Mouse (Mus musculus) layer of hippocampus, adult 2 months (tissue): Measurements from ENCODE around the gene Camta1. TPM values are rescaled to one million over a fixed set of nuclear protein-coding genes. Genes with fewer than 3 reads are reported as not detected.
A peak's percentile ranks its signal among the peaks of the same experiment; 100 is the strongest.

Experiments used
- DNase-seq, 2 experiments: peaks; one replicate each; pipeline ENCODE4 v3.0.0; 2022; ENCODE audit warnings: low spot score in 2 of 2
- H3K27ac ChIP-seq: fragments of 200-600 bp; 2 replicates; pipeline ENCODE4 v1.8.1; 2022
- H3K4me3 ChIP-seq: fragments of 200-600 bp; 2 replicates; pipeline ENCODE4 v1.8.1; 2022; ENCODE audit warnings: mild to moderate bottlenecking
- CTCF ChIP-seq: fragments of 200-600 bp; conservative IDR thresholded peaks from 2 replicates; pipeline ENCODE4 v1.8.1; 2022; ENCODE audit warnings: antibody characterized with exemption, mild to moderate bottlenecking, moderate library complexity
- total RNA-seq, 2 experiments: library from RNA; stranded (reverse); gene quantifications; 2 replicates each; pipeline ENCODE4 v1.2.3; 2021

Gene Camta1
- total RNA-seq, 2 experiments from 2014 or later = 275 to 294 TPM

DNA sequence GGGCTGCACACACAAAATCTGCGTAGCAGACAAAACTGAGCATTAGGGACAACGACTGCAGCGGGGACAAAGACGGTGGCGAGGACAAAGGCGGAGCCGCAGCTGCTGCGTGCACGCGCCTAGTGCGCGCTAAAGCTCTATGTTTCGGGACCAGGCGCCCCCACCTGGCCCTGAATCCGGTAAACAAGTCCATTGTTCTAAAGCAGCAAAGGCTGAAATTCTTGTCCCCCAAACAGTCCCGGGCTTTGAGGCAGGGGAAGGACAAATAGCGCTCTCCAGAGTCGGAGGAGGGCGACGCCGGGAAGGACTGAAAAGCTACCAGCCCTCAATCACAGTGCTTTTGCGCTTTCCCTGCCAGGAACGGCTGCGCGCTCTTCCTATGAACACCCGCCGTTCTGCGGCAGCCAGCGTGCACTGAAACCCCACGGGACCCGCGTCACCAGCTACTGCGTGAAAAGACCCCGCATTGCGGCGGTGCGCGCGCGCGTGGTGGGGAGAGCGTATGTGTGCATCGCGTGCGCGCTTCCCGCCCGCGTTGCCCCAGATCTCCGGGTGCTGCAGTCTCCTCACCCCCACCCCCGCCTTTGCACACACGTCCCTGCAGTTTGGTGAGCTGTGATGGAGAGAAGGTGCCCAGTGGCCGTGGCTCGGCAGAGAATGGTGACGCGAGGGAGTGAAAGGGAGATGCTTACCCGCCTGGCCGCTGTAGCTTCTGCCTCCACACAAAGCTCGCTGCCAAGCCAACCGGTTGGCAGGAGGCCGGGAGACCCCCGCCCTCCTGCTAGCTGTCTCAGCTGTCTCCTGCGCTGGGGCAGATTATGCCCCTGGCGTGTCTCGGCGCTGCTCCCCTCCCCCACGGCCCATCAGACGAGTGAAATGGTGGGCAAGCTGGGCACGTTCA, 732.8 kb downstream of the Camta1 start:
- Histone ChIP-seq H3K4me3 (peak overlapping the region; percentile 66), H3K27ac (peak overlapping the region; percentile 99)
- TF ChIP-seq CTCF = peak; percentile 69
- DNase-seq = peak; percentile 82 to 87

DNA sequence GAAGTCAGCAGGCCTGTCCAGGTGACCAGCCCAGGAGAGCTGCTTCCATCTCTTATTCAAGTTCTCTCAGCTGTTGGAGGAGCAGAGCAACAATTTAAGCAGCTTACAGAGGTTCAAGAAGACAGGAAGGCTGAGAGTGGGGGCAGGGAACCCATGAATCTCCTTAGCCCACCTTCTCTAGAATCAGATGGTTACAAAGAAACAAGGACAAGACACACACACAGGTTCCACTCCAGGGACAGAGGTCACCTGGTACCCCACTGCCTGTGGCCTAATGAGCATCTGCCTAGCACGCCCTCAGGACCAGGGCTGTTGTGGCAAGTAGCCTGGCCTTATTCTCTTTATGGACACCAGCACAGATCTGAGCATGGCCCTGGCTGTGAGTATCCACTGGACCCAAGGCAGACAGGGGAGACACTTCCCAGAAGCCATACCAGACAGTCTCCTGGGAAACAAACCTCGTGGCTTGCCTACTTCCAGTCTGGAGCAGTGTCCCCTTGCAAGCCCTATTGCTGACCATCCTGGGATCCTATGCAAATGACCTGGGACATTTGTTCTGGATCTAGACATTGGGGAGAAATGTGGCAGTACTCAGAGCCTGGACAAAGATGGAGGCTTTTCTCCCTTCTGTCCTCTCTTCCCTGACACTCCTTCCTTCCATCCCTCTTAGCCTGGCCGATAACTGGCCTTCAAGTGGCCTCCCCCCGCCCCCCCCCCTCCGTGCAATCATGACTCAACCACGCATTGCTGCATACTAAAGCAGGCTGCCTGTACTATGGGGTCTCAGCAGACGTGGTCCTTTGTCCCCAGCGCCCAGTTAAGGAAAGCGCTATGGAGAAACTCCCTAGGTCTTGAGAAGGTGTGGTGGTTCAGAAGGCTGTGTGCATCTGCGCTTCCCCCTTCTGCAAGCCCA, 733.8 kb downstream of the Camta1 start:
- Histone ChIP-seq H3K27ac (peak overlapping the region; percentile 99), H3K4me3 (peak overlapping the region; percentile 66)
- TF ChIP-seq CTCF = no peak
- DNase-seq = no peak

DNA sequence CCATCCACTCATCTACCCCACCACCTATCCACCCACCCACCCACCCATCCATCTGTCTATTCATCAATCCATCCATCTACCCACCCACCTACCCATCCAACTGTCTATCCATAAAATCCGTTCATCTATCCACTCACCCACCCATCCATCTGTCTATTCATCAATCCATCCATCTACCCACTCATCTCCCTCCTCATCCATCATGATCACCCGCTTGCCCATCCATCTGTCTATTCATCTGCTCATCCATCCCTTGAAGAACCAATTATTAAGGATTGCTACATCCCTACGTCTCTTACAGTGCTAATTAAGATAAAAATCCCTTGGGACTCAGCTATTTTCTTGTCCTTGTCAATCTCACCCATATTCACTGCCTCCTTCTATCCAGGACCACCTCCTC, 742.8 kb downstream of the Camta1 start:
- peak; percentile 68 to 69 for DNase-seq
- TF ChIP-seq CTCF = no peak
- H3K27ac ChIP-seq = peak overlapping the region; percentile 72; the same call in 1 of the 2 replicates
- no peak overlapping the region for H3K4me3 ChIP-seq

DNA sequence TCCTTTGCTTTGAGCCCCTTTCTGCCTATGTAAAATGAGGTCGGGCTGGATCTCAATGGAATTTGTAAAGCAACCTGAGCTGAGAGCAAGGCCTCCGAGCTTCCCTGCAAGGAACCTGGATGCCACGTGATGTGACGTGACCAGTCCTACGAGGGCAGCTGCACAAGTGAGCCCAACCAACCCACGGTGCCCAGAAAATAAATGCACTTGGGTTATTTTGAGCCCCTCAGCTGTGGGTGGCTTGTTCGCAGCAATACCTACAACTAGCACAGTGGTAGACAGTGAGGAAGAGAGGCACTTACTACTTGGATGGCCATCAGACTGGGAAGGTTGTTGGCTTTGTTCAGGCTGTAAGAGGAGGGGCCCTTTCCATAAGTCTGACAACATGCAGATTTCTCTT, 747.1 kb downstream of the Camta1 start:
- no peak for DNase-seq
- no peak overlapping the region for H3K4me3 ChIP-seq
- no peak for TF ChIP-seq CTCF
- H3K27ac ChIP-seq = no peak overlapping the region

DNA sequence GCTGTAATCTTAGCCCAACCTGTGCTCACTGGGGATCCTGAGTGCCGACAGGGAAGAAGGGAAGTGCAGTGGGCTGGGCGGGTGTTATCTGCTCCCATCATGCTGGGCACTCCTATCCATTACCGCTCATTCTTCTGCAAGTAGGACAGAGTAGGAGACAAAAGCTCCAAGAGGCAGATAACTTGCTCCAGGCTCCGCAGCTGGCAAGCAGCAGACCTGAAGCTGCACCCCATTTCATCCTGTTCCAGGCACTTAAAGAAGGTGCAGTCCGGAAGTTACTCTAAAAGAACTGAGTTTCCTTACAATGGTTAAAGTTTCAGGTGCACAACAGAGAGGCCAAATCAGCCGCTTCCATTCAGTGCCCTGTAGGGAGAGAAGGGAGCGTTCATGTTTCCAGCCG, 750.5 kb downstream of the Camta1 start:
- no peak overlapping the region for H3K27ac ChIP-seq
- no peak for DNase-seq
- no peak for TF ChIP-seq CTCF
- no peak overlapping the region for H3K4me3 ChIP-seq

DNA sequence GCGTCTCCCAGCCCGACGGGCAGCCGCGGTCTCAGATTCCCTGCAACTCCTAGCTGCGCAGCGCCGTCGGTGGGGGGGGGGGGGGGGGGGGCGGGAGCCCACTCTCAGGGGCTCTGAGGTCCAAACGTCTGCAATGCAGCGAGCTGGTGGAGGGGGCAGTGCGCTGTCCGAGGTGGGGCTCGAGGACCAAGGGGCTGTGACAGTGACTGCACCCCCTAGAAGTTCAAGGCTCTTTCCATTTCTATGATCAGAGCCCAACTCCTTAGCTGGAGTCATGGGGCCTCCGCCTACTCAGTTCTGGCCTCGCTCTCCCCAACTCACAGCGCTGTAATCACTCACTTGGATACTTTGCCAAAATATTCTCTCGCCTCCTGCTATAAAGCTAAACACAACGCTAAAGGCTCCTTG, 752.8 kb downstream of the Camta1 start:
- no peak for DNase-seq
- H3K27ac ChIP-seq = peak overlapping the region; percentile 82

DNA sequence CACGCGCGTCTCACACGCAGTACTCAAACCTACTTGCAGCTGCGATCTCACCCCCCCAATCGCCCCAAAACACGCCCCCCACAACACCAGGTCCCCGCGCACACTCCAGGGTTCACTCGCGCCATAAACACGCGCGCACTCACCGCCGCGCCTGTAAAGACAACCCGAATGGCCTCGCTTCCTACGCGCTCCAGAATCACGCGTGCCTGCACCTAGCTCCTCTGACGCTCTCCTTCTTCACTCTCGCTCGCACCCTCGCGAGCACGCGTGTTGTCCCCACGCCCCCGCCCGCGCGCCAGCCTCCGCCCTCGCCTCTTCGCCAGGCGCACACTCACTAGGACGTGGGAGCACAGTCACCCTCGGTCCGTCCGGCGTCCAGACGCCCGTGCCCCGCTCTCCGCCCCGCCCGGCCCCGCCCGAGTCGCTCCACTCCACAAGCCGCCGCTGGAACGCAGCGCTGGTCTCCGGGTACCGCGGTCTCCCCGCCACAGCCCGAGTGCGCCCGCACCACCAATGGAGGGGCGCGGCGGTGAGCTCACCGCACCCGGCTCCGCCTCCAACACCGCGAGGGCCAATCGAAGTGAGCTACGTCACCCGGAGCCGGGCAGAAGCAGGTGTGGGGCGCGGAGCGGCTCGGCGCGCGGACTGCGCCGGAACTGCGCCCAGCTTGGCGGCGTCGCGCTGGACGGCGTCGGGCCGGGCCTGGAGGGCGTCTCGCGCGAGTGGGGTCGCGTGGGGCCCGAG, 753.5 kb downstream of the Camta1 start:
- peak overlapping the region; percentile 91 for H3K4me3 ChIP-seq
- no peak for TF ChIP-seq CTCF
- peak; percentile 90 to 92 for DNase-seq
- peak overlapping the region; percentile 96 for H3K27ac ChIP-seq

More for the DNA sequence above, 752.8 kb downstream of the Camta1 start:
- TF ChIP-seq CTCF = no peak
- H3K4me3 ChIP-seq = peak overlapping the region; percentile 91

DNA sequence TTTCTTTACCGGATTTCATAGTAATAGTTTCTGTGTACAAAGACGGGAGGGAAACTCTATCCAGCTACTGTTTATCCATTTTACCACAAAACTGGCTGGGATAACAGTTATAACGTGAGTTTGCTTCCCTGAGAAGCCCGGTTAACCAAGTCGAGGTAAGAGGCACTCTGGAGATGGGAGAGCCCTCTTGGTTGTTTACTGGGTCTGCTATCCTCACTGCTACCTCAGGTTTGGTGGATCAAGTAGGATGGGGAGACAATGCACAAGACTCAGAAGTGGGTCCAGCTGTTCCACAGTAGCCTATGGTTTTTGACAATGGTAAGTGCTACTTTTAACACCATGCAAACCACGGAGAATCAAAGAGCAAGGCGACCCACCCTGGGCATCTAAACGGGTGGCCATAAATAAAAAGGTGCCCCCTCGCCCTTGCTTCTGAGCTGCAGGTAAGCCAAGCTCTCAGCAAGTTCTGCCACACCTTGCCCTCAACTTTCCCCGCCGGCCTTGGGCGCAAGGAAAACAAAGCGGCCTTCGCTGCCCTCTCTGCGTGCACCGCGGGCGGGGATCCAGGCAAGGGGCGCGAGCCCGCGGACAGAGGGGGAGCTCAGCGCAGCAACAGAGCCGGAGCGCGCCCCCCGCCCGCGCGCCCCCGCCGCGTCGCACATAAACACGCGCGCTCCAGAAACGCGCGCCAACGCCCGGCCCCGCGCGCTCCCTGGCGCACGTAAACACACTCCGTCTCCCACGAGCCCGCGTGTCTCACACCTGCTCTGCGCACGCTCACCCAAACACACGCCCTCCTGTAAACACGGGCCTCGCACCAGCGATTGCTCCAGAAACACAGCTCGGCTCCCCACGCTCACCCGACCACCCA, 754.3 kb downstream of the Camta1 start:
- H3K4me3 ChIP-seq = peak overlapping the region; percentile 91
- no peak for TF ChIP-seq CTCF
- peak; percentile 57 to 63 for DNase-seq
- peak overlapping the region; percentile 96 for H3K27ac ChIP-seq

DNA sequence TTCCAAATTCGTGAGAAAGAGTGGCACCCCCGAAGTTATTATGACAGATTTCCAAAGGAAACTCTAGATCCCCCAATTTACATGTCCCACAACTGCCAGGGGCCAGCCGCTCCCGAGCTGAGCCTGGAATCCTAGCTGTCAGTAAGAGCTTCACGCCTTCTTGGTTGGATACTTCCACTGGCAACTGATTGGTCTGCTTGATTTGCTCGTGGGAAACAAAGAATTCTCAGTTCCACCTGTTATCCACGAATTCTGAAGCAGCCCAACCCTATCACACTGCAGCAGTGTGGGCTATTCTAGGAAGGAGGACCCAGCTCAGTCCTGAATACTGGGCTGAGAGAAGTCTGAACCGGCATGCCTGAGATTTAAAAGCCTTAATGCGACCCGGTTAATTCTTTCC, 755.2 kb downstream of the Camta1 start:
- TF ChIP-seq CTCF = no peak
- Histone ChIP-seq H3K4me3 (peak overlapping the region; percentile 91), H3K27ac (peak overlapping the region; percentile 96)
- DNase-seq = no peak

DNA sequence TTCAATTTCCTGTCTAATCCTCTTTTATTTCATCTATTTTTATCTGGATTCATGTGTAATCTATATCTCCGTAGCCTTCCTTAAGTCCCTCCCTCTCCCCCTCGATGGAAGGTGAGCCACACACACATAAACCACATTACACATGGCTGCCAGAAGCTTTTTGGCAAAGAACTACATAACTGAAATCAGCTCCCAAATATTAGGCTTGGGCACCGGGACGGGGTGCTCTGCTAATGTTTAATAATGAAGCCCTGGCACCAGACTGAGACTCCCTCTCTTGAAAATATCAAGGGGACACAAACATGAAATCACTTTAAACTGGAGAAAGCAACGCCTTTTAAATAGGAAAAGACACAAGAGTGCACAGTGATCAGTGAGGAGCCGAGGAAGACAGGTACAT, 755.8 kb downstream of the Camta1 start:
- H3K4me3 ChIP-seq = peak overlapping the region; percentile 91
- peak overlapping the region; percentile 96 for H3K27ac ChIP-seq
- no peak for TF ChIP-seq CTCF
- DNase-seq = no peak

DNA sequence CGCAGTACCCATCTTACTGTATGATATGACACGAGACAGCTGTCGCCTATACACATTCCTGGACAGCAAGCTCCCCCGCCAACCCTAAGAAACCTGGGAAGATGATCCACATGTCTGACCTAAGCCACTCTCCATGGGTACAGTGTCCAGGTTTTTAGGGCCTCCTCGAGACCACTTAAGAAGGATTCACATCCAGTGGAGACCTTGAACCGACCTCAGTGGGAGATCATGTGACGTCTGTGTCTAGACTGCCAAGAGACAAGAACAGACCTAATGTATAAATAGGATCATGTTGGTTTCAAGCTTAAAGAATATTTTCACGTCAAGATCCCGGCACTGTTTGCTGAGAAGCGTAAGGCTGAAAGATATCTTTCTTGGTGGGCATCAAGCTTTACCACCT, 757.5 kb downstream of the Camta1 start:
- Histone ChIP-seq H3K27ac (peak overlapping the region; percentile 86), H3K4me3 (peak overlapping the region; percentile 39; the same call in 1 of the 2 replicates)
- TF ChIP-seq CTCF = no peak
- DNase-seq = no peak

DNA sequence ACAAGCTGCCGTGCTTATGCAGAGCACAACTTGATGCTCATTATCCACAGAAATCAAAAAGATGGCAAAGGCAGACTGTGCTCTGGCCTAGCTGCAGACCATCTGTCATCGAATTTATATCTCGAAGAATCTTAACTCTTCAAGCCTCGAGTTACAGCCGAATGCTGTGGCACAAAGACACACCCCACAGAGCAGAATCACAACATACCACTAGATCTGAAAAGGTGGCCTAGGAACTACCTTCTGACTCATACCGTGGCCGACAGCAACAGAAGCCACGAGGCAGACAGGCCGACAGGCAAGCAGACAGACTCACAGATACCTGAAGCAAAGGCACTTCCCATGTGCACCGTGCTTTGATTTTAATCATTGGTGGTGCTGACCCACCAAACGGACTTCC, 758.0 kb downstream of the Camta1 start:
- no peak for TF ChIP-seq CTCF
- H3K27ac ChIP-seq = peak overlapping the region; percentile 86
- peak overlapping the region; percentile 39; the same call in 1 of the 2 replicates for H3K4me3 ChIP-seq
- DNase-seq = peak; percentile 41 to 68
